Mouse (Mus musculus): ENCODE data around the gene Rfc2. TPM values are rescaled to one million over a fixed set of nuclear protein-coding genes. Genes with fewer than 3 reads are reported as not detected.

The Rfc2 gene
- polyA plus RNA-seq, 2 experiments, result 241 to 246 TPM

DNA sequence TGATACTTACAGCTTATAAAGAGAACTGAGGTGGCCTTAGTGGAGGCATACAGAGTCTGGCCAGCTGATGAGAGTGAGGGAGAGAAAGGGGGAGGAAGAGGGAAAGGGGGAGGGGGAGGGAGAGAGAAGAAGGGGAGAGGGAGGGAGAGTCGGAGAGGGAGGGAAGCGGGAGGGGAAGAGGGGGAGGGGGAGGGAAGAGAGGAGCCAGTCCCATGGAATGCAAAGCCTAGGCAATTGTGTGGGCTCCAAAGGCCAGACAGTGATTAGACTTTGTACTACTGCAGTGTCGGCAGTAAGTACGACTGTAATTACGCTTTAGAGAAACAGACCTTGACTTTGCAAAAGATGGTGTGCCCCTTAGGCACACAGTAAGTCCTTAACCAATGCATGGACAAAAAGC is 32.9 kb upstream of the Rfc2 start:
- no peaks in the 10 kb centered on the region for H3K36me3 ChIP-seq (ENCODE audit: control insufficient read depth, insufficient read depth, low read length)
- no peak overlapping the region for H3K4me2 ChIP-seq (replicated peaks; ENCODE audit: low read depth, low read length, severe bottlenecking)
- no peak overlapping the region for H3K27ac ChIP-seq (replicated peaks; ENCODE audit: low read depth, low read length)
- H3K27me3 ChIP-seq (ENCODE audit: control insufficient read depth, insufficient read depth, low read length), result no peaks in the 10 kb centered on the region
- no peaks in the 10 kb centered on the region for H3K9me3 ChIP-seq (ENCODE audit: control insufficient read depth, low read length)
- H3K9ac ChIP-seq (ENCODE audit: low read depth, low read length, severe bottlenecking), result no peak overlapping the region
- ATAC-seq (ENCODE audit: low FRiP score, low read depth) (no peak), DNase-seq (ENCODE audit: low spot score) (no peak)
- H3K4me1 ChIP-seq (ENCODE audit: control insufficient read depth, insufficient read depth, low read length), result peaks cover 15% of the 10 kb centered on the region
- no peak for TF ChIP-seq POLR2A (IDR thresholded peaks at IDR 0.05; ENCODE audit: borderline replicate concordance, extremely low read depth, insufficient read depth, insufficient read length)
- H3K4me3 ChIP-seq (replicated peaks; ENCODE audit: low read length), result no peak overlapping the region
- WGBS, result 43% methylated on average over 5 of the region's 5 CpGs

DNA sequence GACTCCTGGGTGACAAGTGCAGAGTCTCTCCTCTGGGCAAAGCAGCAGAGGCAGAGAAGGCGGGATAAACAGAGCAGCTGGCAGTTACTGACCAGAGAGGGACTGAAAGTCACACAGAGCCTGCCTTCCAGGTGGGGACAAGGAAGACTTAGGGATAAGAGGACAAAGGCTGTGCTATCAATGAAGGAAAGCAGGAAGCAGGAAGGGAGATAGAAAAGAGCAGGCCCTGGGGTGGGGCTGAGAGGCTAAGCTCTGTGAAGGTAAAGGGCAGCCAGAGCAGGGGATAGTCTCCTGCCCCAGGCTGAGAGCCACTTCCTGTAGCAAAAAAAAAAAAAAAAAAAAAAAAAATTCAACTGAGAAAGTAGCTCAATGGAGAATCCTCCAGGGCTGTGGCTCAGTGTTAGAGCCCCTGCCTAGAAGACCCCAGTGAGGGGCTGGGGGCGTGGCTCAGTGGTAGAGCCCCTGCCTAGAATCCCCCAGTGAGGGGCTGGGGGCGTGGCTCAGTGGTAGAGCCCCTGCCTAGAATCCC is 31.5 kb upstream of the Rfc2 start:
- no peak for TF ChIP-seq POLR2A (IDR thresholded peaks at IDR 0.05; ENCODE audit: borderline replicate concordance, extremely low read depth, insufficient read depth, insufficient read length)
- ATAC-seq (ENCODE audit: low FRiP score, low read depth) (no peak), DNase-seq (ENCODE audit: low spot score) (no peak)
- H3K4me1 ChIP-seq (ENCODE audit: control insufficient read depth, insufficient read depth, low read length), result peaks cover 15% of the 10 kb centered on the region
- 79% methylated on average over 2 of the region's 3 CpGs for WGBS
- H3K9me3 ChIP-seq (ENCODE audit: control insufficient read depth, low read length), result no peaks in the 10 kb centered on the region
- H3K9ac ChIP-seq (ENCODE audit: low read depth, low read length, severe bottlenecking), result no peak overlapping the region
- no peak overlapping the region for H3K27ac ChIP-seq (replicated peaks; ENCODE audit: low read depth, low read length)
- H3K36me3 ChIP-seq (ENCODE audit: control insufficient read depth, insufficient read depth, low read length), result no peaks in the 10 kb centered on the region
- no peaks in the 10 kb centered on the region for H3K27me3 ChIP-seq (ENCODE audit: control insufficient read depth, insufficient read depth, low read length)
- no peak overlapping the region for H3K4me3 ChIP-seq (replicated peaks; ENCODE audit: low read length)
- no peak overlapping the region for H3K4me2 ChIP-seq (replicated peaks; ENCODE audit: low read depth, low read length, severe bottlenecking)

DNA sequence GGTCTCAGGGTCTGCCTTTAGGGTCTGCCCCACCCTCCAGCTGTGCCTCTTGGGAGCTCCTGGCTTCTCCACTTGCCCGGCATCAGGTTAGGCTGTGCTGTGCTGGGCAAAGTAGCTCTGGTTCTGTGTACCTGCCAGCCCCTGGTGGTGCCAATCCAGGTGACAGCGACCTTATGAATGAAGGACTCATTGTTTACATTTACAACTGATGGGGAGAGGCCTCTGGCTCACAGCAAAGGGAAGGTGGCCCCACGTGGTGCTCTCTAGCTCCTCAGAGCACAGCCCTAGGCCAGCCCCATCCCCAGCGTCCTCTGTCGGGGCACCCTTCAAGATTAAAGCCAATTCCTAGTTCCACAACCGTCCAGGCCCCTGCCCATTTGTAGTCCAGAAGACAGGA is 30.3 kb upstream of the Rfc2 start:
- TF ChIP-seq POLR2A (IDR thresholded peaks at IDR 0.05; ENCODE audit: borderline replicate concordance, extremely low read depth, insufficient read depth, insufficient read length), result no peak
- H3K27ac ChIP-seq (replicated peaks; ENCODE audit: low read depth, low read length), result peak overlapping the region; percentile 92
- H3K4me2 ChIP-seq (replicated peaks; ENCODE audit: low read depth, low read length, severe bottlenecking), result peak overlapping the region; percentile 88
- DNase-seq (ENCODE audit: low spot score) (no peak), ATAC-seq (ENCODE audit: low FRiP score, low read depth) (no peak)
- H3K4me1 ChIP-seq (ENCODE audit: control insufficient read depth, insufficient read depth, low read length), result peaks cover 23% of the 10 kb centered on the region
- no peaks in the 10 kb centered on the region for H3K36me3 ChIP-seq (ENCODE audit: control insufficient read depth, insufficient read depth, low read length)
- no peaks in the 10 kb centered on the region for H3K27me3 ChIP-seq (ENCODE audit: control insufficient read depth, insufficient read depth, low read length)
- no peaks in the 10 kb centered on the region for H3K9me3 ChIP-seq (ENCODE audit: control insufficient read depth, low read length)
- peak overlapping the region; percentile 91 for H3K9ac ChIP-seq (ENCODE audit: low read depth, low read length, severe bottlenecking)
- 1% methylated on average over 6 of the region's 6 CpGs for WGBS
- peak overlapping the region; percentile 88 for H3K4me3 ChIP-seq (replicated peaks; ENCODE audit: low read length)

DNA sequence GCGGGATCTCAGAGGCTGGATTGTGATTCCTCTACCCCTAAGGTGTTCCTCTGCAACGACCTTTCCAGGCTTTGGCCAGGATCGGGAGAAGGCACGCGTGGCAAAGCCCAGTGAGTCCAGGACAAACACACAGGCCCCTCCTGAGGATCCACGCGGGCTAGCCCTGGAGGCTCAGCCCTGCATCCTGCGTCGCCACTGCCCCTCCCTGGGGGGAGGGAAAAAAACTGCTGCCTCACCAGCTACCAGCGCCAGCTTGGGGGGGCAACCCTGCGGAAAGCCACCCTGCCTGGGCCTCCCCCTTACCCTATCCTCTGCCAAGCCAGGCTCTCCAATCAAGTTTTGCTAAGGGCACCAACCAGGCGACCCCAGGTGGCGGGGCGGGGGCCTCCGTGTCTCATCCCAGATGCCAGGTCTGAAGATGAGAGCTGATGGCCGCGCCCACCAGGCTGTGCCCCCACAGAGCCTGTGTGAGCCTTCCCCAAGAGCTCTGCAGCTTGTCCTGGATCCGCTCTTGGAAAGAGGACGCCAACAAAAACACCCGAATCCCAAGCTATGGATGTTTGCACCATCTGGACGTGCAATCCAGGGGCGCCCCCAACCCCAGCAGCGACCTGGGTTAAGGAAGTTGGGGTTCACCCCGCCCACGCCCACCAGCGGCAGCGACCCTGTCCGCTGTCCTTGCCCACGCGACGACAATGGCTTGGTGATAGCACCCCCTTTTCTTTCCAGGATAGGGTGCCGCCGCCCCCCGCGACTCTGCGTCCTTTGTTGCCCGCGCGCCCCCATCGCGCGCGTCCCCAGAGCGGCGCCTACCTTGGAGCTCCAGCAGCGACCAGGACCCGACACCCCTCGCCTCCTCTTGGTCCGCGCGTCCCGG is 29.7 kb upstream of the Rfc2 start:
- 1% methylated on average over 50 of the region's 52 CpGs for WGBS
- no peaks in the 10 kb centered on the region for H3K27me3 ChIP-seq (ENCODE audit: control insufficient read depth, insufficient read depth, low read length)
- peaks cover 23% of the 10 kb centered on the region for H3K4me1 ChIP-seq (ENCODE audit: control insufficient read depth, insufficient read depth, low read length)
- no peak for TF ChIP-seq POLR2A (IDR thresholded peaks at IDR 0.05; ENCODE audit: borderline replicate concordance, extremely low read depth, insufficient read depth, insufficient read length)
- peak overlapping the region; percentile 88 for H3K4me2 ChIP-seq (replicated peaks; ENCODE audit: low read depth, low read length, severe bottlenecking)
- peak; percentile 33 for DNase-seq (ENCODE audit: low spot score)
- ATAC-seq (ENCODE audit: low FRiP score, low read depth), result no peak
- H3K9ac ChIP-seq (ENCODE audit: low read depth, low read length, severe bottlenecking), result peak overlapping the region; percentile 91
- H3K36me3 ChIP-seq (ENCODE audit: control insufficient read depth, insufficient read depth, low read length), result no peaks in the 10 kb centered on the region
- peak overlapping the region; percentile 88 for H3K4me3 ChIP-seq (replicated peaks; ENCODE audit: low read length)
- H3K9me3 ChIP-seq (ENCODE audit: control insufficient read depth, low read length), result no peaks in the 10 kb centered on the region
- H3K27ac ChIP-seq (replicated peaks; ENCODE audit: low read depth, low read length), result peak overlapping the region; percentile 92

DNA sequence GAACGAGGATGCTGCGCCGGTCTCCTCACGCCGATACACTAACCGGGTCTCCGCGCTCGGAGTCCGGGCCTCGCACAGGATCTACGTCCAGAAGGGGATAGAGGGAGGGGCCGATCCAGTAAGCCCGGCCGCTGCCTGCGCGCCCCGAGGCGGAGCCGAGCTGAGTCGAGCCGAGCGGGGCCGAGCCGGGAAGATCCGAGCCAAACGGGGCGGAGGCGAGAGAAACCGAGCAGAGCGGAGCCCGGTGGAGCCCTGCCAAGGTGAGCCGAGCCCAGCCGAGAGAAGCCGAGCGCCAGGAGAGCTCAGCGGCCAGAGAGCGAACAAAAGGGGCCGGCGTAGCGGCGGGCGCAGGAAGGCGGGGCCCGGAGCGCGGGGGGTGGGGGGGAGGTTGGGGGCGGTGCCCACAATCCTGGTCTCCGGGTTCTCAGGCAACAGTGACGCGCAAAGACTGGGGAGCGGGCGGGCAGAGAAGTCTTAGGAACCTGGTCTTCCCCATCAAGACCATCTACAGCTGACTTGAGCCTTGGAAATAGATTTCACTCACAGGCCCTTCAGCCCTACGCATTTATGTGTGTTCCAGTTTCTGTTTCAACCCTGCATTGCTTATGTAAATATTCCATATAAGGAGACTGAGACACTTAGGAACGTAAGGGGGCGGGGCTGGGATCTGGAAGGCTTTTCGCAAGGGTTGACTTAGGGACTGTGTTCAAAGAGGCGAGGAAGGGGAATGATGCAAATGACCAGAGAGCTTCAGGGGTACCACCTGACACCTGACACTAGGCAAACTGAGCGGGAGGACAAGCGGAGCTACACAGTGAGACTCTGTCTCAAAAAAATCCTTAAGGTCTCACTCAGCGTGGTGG is 28.8 kb upstream of the Rfc2 start, which contains the start of gene Clip2:
TSS of gene Clip2 (minus strand) at position 325 of the 863 bp plus-strand sequence.
- Histone ChIP-seq H3K4me2 (replicated peaks; ENCODE audit: low read depth, low read length, severe bottlenecking) (peak within 1 kb of the TSS; percentile 88), H3K36me3 (ENCODE audit: control insufficient read depth, insufficient read depth, low read length) (no peaks in the 10 kb centered on the region), H3K4me3 (replicated peaks; ENCODE audit: low read length) (peak within 1 kb of the TSS; percentile 88), H3K9ac (ENCODE audit: low read depth, low read length, severe bottlenecking) (peak within 1 kb of the TSS; percentile 91), H3K4me1 (ENCODE audit: control insufficient read depth, insufficient read depth, low read length) (peaks cover 23% of the 10 kb centered on the region), H3K9me3 (ENCODE audit: control insufficient read depth, low read length) (no peaks in the 10 kb centered on the region), H3K27me3 (ENCODE audit: control insufficient read depth, insufficient read depth, low read length) (no peaks in the 10 kb centered on the region), H3K27ac (replicated peaks; ENCODE audit: low read depth, low read length) (peak within 1 kb of the TSS; percentile 92)
- TF ChIP-seq POLR2A (IDR thresholded peaks at IDR 0.05; ENCODE audit: borderline replicate concordance, extremely low read depth, insufficient read depth, insufficient read length), result peak; percentile 54; the same call in 1 of the 2 replicates
- peak; percentile 98 for DNase-seq (ENCODE audit: low spot score)
- ATAC-seq (ENCODE audit: low FRiP score, low read depth), result peak; percentile 95
- 1% methylated on average over 42 of the region's 61 CpGs for WGBS

Data from limb, embryonic 14.5 days (tissue).